Mouse (Mus musculus): ENCODE results near the gene Cdh18.

- TF ChIP-seq CTCF (IDR thresholded peaks at IDR 0.05; ENCODE audit: extremely low read depth, insufficient read length, insufficient replicate concordance, low read depth, low read length) (no peak), POLR2A (IDR thresholded peaks at IDR 0.05; ENCODE audit: low read depth, low read length) (no peak)
Observed at GRCm38 (mm10) chr15:23035551-23036207, 486.9 kb downstream of the Cdh18 start.

Data from small intestine, adult 2 months (tissue).